Mouse (Mus musculus) E14TG2a.4 (cell line): ENCODE data around the gene Ghr.

Experiments
- CTCF ChIP-seq: conservative IDR thresholded peaks from 2 replicates; pipeline ENCODE4 v1.5.1; 2014; ENCODE audit warnings: low read length
- NANOG ChIP-seq: IDR thresholded peaks from 2 replicates; pipeline ENCODE4 v1.6.1; 2014; ENCODE audit warnings: borderline replicate concordance, low read length, mixed read lengths

- TF ChIP-seq CTCF, result no peak
- TF ChIP-seq NANOG, result no peak
These were observed 289.8 kb downstream of the Ghr start for GRCm38 (mm10) chr15:3293477-3293876.
